Mouse (Mus musculus): ENCODE data around the gene Efna1. TPM values are rescaled to one million over a fixed set of nuclear protein-coding genes. Genes with fewer than 3 reads are reported as not detected.

The Efna1 gene
- total and polyA plus RNA-seq, 3 experiments = not detected

DNA sequence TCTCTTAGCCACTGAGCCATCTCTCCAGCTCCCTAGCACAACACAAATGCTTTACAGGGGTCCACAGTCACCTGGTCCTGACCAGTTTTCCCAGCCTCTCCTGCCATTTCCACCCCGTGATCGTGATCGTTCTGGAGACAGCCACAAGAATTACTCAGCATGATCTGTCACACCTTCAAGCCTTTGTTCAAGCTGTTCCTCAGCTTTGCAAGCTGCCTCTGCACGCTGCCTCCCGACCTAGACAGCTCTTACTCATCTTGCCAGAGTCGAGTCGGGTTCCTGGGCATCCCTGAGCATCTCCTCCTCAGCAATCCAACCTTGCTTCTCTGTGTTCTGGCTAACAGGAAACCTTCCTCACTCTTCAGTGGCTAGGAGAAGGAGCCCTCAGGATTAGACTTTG is 21.9 kb downstream of the Efna1 start, which contains the start of gene Dpm3:
Dpm3 (plus strand) TSS at position 283 of the 400 bp plus-strand sequence.
- TF ChIP-seq MAFK (IDR thresholded peaks at IDR 0.05; ENCODE audit: borderline replicate concordance, low read depth, low read length) = no peak
- no peak for TF ChIP-seq MXI1 (IDR thresholded peaks at IDR 0.05; ENCODE audit: low read depth, low read length)
- no peak for TF ChIP-seq HCFC1 (IDR thresholded peaks at IDR 0.05; ENCODE audit: low read depth, low read length)
- TF ChIP-seq MYB (IDR thresholded peaks at IDR 0.05; ENCODE audit: low read depth, low read length) = no peak
- no peak for TF ChIP-seq POLR2AphosphoS5 (IDR thresholded peaks at IDR 0.05; ENCODE audit: borderline replicate concordance, low read depth, low read length)
- peaks cover 46 to 57% of the 10 kb centered on the region in 2 experiments for H3K27me3 ChIP-seq (ENCODE audit: control insufficient read depth in 1 of 2, insufficient read depth in 2 of 2, low read length in 2 of 2)

DNA sequence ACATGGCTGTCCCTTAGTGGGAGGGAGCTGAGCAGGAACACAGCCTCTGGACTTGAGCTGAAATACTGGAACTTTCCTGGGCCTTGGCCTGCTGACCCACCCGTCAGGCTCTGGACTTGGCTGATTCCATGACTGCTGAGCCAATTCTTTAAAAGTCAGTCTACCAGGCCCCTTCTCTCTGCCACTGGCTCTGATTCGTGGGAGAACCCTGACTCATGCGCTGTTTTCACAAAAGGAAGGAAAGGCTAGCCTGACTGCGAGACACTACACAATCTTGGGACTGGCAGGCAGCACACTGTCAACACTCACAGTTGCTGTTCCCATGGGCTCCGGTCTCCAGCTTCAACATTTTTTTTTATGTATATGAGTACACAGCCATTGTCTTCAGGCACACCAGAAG is 24.8 kb downstream of the Efna1 start:
- TF ChIP-seq NELFE (IDR thresholded peaks at IDR 0.05; ENCODE audit: low read depth, low read length) (no peak), TBP (IDR thresholded peaks at IDR 0.05; ENCODE audit: low read depth, low read length) (no peak), ZNF384 (IDR thresholded peaks at IDR 0.05; ENCODE audit: low read depth, low read length) (no peak), ELF1 (IDR thresholded peaks at IDR 0.05; ENCODE audit: low read depth, low read length) (no peak), RCOR1 (IDR thresholded peaks at IDR 0.05; ENCODE audit: low read depth, low read length) (no peak), POLR2A (IDR thresholded peaks at IDR 0.05; ENCODE audit: control insufficient read depth in 1 of 2, insufficient read depth in 1 of 2, low read depth in 1 of 2, low read length in 2 of 2, poor library complexity in 1 of 2) (no peak), TCF12 (IDR thresholded peaks at IDR 0.05; ENCODE audit: low read depth, low read length) (no peak), SIN3A (IDR thresholded peaks at IDR 0.05; ENCODE audit: low read length) (no peak), GATA1 (IDR thresholded peaks at IDR 0.05; ENCODE audit: low read depth, low read length) (no peak), GABPA (IDR thresholded peaks at IDR 0.05; ENCODE audit: low read depth, low read length) (no peak), ETS1 (IDR thresholded peaks at IDR 0.05; ENCODE audit: low read depth, low read length) (no peak), CHD1 (IDR thresholded peaks at IDR 0.05; ENCODE audit: low read depth, low read length) (no peak), EP300 (IDR thresholded peaks at IDR 0.05; ENCODE audit: low read depth in 1 of 2, low read length in 2 of 2) (no peak), JUND (IDR thresholded peaks at IDR 0.05; ENCODE audit: low read depth, low read length) (no peak), UBTF (IDR thresholded peaks at IDR 0.05; ENCODE audit: borderline replicate concordance, insufficient read depth, low read depth, low read length) (no peak), RAD21 (IDR thresholded peaks at IDR 0.05; ENCODE audit: low read depth, low read length) (no peak), ZC3H11A (IDR thresholded peaks at IDR 0.05; ENCODE audit: low read depth, low read length) (no peak), SMC3 (IDR thresholded peaks at IDR 0.05; ENCODE audit: low read depth, low read length) (no peak), BHLHE40 (IDR thresholded peaks at IDR 0.05; ENCODE audit: borderline replicate concordance, low read depth, low read length) (no peak)
- Histone ChIP-seq H3K27me3 (ENCODE audit: control insufficient read depth in 1 of 2, insufficient read depth in 2 of 2, low read length in 2 of 2) (peaks cover 34 to 37% of the 10 kb centered on the region in 2 experiments), H3K4me3 (ENCODE audit: control insufficient read depth in 1 of 2, insufficient read depth in 1 of 2, low read depth in 2 of 2, low read length in 2 of 2) (no peak overlapping the region), H3K27ac (ENCODE audit: control insufficient read depth, low read depth, low read length) (no peak overlapping the region), H3K36me3 (ENCODE audit: control insufficient read depth in 1 of 2, insufficient read depth in 2 of 2, low read length in 2 of 2) (peaks cover 0 to 11% of the 10 kb centered on the region in 2 experiments; a peak in 2 of 4 replicates), H3K79me2 (ENCODE audit: control insufficient read depth, insufficient read depth, low read length, poor library complexity) (no peaks in the 10 kb centered on the region), H3K9me3 (replicated peaks; ENCODE audit: insufficient read depth, low read length) (no peaks in the 10 kb centered on the region), H3K9ac (ENCODE audit: control insufficient read depth, low read depth, low read length, poor library complexity, severe bottlenecking) (no peak overlapping the region), H3K4me1 (ENCODE audit: control insufficient read depth in 1 of 2, insufficient read depth in 2 of 2, low read length in 2 of 2) (peaks cover 0 to 14% of the 10 kb centered on the region in 2 experiments; a peak in 2 of 4 replicates)
- DNase-seq (ENCODE audit: low read depth, low spot score) = no peak

More for the DNA sequence above, 21.9 kb downstream of the Efna1 start, which contains the start of gene Dpm3:
- no peaks in the 10 kb centered on the region for H3K9me3 ChIP-seq (replicated peaks; ENCODE audit: insufficient read depth, low read length)
- no peak within 1 kb of the TSS for H3K27ac ChIP-seq (ENCODE audit: control insufficient read depth, low read depth, low read length)
- H3K4me1 ChIP-seq (ENCODE audit: control insufficient read depth in 1 of 2, insufficient read depth in 2 of 2, low read length in 2 of 2) = peaks cover 0 to 7% of the 10 kb centered on the region in 2 experiments; a peak in 1 of 4 replicates
- H3K4me3 ChIP-seq (ENCODE audit: control insufficient read depth in 1 of 2, insufficient read depth in 1 of 2, low read depth in 2 of 2, low read length in 2 of 2) = no peak within 1 kb of the TSS
- no peak within 1 kb of the TSS for H3K9ac ChIP-seq (ENCODE audit: control insufficient read depth, low read depth, low read length, poor library complexity, severe bottlenecking)
- peaks cover 0 to 6% of the 10 kb centered on the region in 2 experiments; a peak in 1 of 4 replicates for H3K36me3 ChIP-seq (ENCODE audit: control insufficient read depth in 1 of 2, insufficient read depth in 2 of 2, low read length in 2 of 2)
- H3K79me2 ChIP-seq (ENCODE audit: control insufficient read depth, insufficient read depth, low read length, poor library complexity) = no peaks in the 10 kb centered on the region
- DNase-seq (ENCODE audit: low read depth, low spot score) = no peak

Data from MEL (cell line).